Mouse (Mus musculus): Measurements from ENCODE around the gene Cadps2. TPM values are rescaled to one million over a fixed set of nuclear protein-coding genes. Genes with fewer than 3 reads are reported as not detected.

Cadps2 gene
- total RNA-seq, 2 experiments from 2014 or later: 1.7 to 2.2 TPM

GRCm38 (mm10) chr6:23791822-23792221, 47.4 kb downstream of the Cadps2 start:
- no peak for DNase-seq
- intact Hi-C loops (cut with DNase I): no loop called here

GRCm38 (mm10) chr6:23777641-23778040, 61.6 kb downstream of the Cadps2 start:
- no peak for DNase-seq
- intact Hi-C loops (cut with DNase I): no loop called here

DNA sequence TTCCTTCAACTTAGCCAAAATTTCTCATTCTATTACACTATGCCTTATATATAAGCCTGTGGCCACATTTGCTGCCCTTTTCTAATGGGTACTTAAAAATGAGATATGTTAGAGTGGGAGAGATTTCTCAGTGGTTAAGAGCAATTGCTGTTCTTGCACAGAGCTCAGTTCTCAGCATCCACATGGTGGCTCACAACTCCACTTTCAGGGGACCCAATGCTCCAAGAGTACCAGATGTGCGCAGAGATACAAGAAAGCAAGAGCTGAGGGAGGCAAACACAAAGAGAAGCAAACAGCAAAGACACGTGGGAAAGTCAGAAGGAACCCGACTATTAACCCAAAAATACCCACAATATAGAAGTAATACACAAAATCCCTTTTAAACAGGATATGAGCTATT, 77.0 kb downstream of the Cadps2 start:
- DNase-seq: no peak
- intact Hi-C loops (cut with DNase I): loop anchor here (10.0 kb wide), 1 partner anchor 123 kb away; no protein-coding TSS in a partner anchor

- intact Hi-C loops (cut with DNase I): loop anchor here (10.0 kb wide), 1 partner anchor 587 kb away; no protein-coding TSS in a partner anchor
- no peak for DNase-seq
These were observed 81.0 kb downstream of the Cadps2 start for GRCm38 (mm10) chr6:23758249-23758648.

DNA sequence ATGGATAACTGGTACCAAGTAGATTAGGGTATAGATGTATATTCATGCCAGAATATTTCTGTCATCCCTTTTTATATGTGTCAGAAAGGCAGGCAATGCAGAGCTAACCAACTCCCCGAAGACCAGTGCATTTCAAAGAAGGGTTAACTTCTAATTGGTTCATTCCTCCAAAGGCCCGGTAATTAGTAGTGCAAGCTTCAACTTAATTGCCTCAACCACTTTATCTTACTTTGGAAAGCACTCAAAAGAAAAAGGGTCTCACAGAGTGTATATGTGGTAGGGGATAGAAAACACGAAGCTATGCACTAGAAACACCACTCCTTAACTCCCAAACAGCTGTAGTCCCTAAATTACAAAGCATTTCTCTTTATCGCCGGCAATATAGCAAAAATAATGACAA, 90.4 kb downstream of the Cadps2 start:
- no peak for DNase-seq
- intact Hi-C loops (cut with DNase I): no loop called here

DNA sequence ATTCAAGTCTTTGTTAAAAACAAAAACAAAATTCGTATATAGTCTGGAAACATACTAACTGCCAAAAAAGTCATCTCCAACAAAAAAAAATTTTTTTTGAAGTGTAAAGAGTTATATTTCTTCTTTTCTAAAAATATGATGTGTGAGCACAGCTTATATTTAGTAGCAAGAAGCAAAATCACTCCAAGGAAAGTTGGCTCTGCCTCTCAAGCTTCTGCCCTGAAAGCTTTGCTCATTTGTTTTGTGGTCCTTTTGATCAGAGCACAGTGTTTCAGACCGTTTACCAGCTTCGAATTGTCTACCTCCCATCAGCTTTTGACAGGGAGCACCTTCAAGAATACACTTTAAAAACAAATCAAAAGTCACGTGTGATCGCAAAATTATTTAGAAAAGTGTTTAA, 99.2 kb downstream of the Cadps2 start:
- no peak for DNase-seq
- intact Hi-C loops (cut with DNase I): no loop called here

DNA sequence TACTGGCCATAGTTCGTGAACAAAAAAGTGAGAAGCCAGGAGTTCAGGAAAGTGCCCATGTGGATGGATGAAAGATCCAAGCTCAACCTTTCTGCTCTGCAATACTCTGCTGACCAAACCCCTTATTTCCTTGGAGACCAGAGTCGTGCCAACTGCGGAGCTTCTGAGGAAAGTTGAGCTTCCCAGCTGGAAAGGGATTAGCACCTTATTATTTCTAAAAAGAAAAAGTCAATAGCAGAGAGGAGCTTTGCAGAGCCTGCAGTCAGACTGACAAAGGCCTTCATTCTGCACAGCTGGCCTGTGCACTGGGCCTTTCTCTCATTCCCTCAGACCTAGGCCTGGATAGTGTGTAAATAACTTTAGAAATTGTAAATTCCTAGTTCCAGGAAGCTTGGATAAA, 106.5 kb downstream of the Cadps2 start:
- intact Hi-C loops (cut with DNase I): no loop called here
- DNase-seq: no peak

- no peak for DNase-seq
- intact Hi-C loops (cut with DNase I): no loop called here
These were observed 110.6 kb downstream of the Cadps2 start for GRCm38 (mm10) chr6:23728620-23729019.

DNA sequence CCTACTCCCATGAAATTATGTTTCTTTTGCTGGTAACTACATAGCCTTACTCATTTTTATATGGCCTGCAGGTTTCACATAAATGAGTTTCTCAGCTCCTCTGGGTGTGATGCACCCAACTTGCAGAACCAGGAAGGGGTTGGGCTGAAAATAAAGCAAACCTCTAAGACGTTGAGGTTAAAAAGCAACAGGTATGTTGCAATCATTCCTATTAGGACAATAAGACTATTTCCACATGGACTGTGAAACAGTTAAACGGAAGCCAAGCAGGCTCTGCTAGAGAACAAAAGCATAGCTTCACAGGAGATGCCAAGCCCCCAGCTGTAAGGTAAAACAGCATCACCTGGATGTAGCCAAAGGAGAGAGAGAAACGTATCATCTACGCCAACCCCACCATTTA, 115.5 kb downstream of the Cadps2 start:
- intact Hi-C loops (cut with DNase I): no loop called here

DNA sequence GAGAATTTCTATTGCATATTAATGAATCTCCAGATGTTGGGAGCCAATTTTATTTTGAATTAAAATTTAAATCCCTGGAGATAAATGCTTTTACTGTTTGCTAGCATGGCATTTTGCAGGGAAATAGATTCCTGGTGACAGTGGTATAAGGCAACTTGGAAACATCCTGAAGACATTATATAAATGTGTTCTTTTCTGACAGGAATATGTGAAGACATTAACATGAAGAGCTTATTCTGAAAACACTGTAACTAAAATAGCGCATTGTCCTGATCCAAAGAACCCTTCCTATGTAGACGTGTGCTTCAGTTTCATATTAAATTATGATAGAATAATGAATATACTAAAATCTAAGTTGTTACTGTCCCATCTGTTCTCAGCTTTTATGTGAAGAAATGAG, 118.8 kb downstream of the Cadps2 start:
- DNase-seq: no peak
- intact Hi-C loops (cut with DNase I): no loop called here

More for the DNA sequence above, 115.5 kb downstream of the Cadps2 start:
- no peak for DNase-seq

DNA sequence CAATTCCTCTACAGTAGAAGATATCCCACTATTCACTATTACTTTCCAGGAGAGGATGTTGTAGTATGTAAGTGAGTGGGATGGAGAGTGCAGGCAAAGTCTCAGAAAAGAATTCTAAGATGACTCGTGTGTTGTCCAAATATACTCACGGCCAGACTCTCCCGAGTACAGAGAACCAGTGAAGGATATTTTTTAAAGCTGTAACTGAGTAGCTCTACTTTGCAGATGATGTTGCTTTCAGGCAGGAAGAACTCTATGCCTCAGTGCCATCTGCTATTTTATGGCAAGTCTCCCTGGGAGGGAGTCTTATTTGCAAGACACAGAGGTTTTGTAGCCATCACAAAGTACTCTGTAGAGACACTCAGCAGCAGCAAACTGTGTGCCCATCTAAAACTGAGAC, 131.7 kb downstream of the Cadps2 start:
- DNase-seq: no peak
- intact Hi-C loops (cut with DNase I): no loop called here

GRCm38 (mm10) chr6:23700879-23701278, 138.3 kb downstream of the Cadps2 start:
- DNase-seq: no peak
- intact Hi-C loops (cut with DNase I): no loop called here

DNA sequence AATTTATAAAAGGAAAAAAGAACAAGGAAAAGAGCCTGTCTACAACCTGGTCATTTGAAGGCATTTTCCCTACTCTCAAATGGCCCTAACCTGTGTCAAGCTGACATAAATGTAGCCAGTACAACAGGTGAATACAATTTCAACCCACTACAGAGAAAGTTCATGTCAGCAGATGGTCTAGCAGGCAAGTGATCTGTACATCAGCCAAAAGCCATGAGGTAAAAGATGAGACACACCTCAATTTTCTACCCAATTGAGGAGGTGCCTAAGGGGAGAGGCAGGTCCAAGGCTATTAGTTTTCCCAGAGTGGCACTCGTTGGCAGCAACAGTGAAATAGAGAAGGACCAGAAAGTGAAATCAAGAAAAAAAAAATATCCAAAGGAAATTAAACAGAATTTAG, 161.0 kb downstream of the Cadps2 start:
- intact Hi-C loops (cut with DNase I): no loop called here
- DNase-seq: no peak

GRCm38 (mm10) chr6:23655036-23655435, 184.2 kb downstream of the Cadps2 start, which contains the start of gene Rnf148:
Gene Rnf148, minus strand, starts transcription at chr6:23655136.
- no peak for DNase-seq
- intact Hi-C loops (cut with DNase I): no loop called here

- DNase-seq: no peak
- intact Hi-C loops (cut with DNase I): no loop called here
These were observed 189.0 kb downstream of the Cadps2 start, which contains the start of gene Rnf133 for GRCm38 (mm10) chr6:23650205-23650604. Gene Rnf133, minus strand, starts transcription at chr6:23650305.

DNA sequence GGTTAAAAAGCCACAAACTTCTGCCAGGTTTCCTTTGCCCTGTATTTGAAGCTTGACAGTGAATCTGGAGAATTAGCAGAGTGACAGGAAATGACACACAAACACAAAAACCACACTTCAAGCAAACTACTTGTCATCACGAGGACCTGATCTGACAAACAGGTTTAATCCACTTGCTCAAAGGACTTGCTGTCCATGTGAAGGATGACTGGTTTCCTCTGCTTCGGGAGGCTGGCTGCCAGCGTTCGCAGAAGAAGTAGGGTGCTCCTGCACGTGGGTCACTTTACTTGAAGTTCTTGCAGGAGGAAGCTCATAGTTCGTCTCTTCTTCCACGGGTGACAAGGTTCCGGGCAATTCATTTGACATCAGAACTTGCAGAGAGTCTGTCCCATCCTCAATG, 190.5 kb downstream of the Cadps2 start:
- intact Hi-C loops (cut with DNase I): no loop called here

DNA sequence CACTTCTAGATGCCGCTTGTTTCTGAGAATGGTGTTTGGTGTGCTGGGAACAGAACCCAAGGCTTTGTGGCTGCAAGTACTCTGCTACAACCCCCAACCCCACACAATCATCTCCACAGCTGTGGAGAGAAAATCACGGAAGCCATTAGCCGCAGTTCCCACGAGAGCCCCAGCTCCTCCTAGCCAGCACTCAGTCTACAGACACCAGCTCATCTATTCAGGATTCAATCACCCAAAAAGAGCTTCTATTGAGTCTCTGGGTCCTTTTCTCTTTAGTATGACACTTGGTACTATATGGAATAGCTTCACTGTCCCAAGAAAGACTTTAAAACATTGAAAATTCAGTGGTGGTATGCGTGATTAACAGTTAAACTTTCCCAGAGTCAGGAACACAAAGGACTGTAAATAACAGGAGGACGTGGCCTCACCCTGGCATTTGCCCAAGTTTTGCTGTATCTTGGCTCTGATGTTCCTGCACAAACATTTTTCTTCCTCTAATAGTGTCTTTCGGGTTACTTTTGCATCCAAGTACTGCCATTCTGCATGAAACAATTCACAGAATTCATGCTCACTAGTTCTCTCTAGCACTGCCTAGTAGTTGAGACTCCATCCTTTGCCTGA, 191.5 kb downstream of the Cadps2 start:
- DNase-seq: peak; percentile 33 to 59

More for the DNA sequence above, 190.5 kb downstream of the Cadps2 start:
- no peak for DNase-seq

DNA sequence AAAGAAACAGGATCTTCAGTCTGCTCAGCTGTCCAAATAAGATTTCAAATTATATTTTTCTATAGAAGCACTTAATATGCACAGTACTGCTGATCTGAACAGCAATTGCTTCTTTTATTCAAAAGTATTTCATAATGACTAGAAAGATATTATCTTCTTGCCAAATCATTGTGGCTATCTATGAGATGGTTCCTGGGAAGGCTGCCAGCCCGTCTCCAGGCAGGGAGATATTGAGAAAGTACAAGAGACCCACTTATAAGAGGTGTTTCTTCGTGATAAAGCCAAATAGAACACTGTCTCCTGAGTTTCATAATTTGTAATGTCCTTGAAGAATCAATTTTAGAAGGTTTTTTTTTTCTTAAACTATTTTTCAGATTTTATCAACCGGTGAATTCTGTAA, 202.1 kb downstream of the Cadps2 start:
- intact Hi-C loops (cut with DNase I): no loop called here

More for the DNA sequence above, 191.5 kb downstream of the Cadps2 start:
- intact Hi-C loops (cut with DNase I): no loop called here

DNA sequence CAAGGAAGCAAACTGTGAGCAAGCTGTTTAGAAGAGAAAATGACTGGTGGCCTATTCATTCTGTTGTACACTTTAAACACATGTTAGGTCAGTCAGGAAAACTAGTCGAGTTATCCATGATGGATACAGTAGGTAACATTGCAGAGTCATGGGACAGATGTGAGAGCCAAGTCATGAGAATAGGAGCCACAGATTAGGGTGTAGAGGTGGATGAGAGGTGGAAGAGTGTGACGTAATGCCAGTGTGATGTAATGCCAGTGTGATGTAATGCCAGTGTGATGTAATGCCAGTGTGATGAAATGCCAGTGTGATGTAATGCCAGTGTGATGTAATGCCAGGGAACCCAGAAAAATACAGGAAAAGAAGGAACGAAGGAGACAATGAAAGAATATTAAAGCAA, 204.0 kb downstream of the Cadps2 start:
- intact Hi-C loops (cut with DNase I): no loop called here
- no peak for DNase-seq

More for the DNA sequence above, 202.1 kb downstream of the Cadps2 start:
- DNase-seq: no peak

- intact Hi-C loops (cut with DNase I): no loop called here
- DNase-seq: no peak
These were observed 205.2 kb downstream of the Cadps2 start for GRCm38 (mm10) chr6:23634016-23634415.

DNA sequence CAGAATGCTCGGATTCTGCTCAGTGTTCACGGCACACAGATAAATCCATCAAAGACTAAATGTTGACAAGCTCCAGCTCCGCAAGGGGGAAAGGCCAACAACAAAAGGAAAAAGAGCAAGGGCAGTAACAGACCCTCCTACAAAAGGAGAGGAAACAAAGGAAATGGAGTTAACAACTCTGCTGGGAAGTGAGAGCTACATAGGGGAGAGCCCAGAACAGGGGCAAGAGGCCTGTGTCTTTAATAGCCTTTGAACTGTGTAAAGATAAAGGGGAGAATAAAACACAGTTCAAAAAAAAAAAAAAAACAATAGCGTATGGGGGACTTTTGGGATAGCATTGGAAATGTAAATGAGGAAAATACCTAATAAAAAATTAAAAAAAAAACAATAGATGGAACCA, 208.8 kb downstream of the Cadps2 start:
- DNase-seq: no peak
- intact Hi-C loops (cut with DNase I): no loop called here

DNA sequence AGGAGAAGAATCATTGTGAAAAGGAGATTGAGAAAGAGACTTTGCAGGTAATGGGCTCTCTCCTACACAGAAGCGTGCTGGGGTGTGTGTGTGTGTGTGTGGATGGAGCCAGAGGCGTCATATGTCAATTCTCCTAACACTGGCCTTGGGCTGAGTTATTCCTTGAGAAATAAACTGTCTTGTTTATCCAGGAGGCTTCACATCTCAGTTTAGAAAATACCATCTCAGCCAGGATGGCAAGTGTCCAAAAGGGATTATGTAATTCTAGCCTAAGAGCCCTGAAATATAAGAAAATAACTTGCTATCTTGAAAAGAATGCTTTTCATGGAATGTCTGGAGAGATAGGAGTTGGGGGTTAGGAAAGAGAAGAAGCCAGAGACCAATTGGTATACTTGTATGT, 264.1 kb downstream of the Cadps2 start:
- no peak for DNase-seq
- intact Hi-C loops (cut with DNase I): no loop called here

DNA sequence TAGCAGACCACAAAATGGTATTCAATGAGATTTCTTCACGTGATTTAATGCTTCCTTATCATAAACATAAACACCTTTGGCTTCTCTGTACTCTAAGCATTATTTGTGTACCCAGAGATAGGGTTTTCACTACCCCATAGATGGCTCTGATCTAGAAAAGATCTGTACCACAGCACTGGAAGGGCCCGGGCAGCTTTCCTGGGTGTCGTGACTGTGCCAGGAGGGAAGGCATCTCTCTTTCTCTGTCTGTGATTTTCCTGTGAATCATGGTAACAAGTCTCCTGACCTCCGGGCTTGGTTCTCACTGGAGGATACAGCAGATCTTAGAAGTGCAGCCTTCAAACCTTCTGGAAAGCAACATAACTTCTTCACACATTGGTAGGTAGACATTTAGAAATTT, 265.5 kb downstream of the Cadps2 start:
- DNase-seq: no peak
- intact Hi-C loops (cut with DNase I): no loop called here

Data from heart, postnatal 14 days (tissue).